Mouse (Mus musculus) neural tube, embryonic 11.5 days (tissue): ENCODE results near the gene Med13l. TPM values are rescaled to one million over a fixed set of nuclear protein-coding genes. Genes with fewer than 3 reads are reported as not detected.

Source experiments
- ATAC-seq: fragments of 200-750 bp; cut with Nextera tagmentation; 2 replicates; pipeline ENCODE4 v1.8.0; 2017; ENCODE audit warnings: moderate number of reproducible peaks, mild to moderate bottlenecking, moderate TSS enrichment, moderate library complexity; ENCODE audit not compliant: insufficient read depth, low FRiP score, low TSS enrichment
- DNase-seq: peaks from one replicate; pipeline ENCODE4 v3.0.0-alpha.2; 2015; ENCODE audit warnings: low spot score
- H3K27ac ChIP-seq: fragments of 300-500 bp; sonication (generic); 2 replicates; pipeline ENCODE4 v1.5.1; 2014; ENCODE audit warnings: low read depth, mild to moderate bottlenecking, low read length
- H3K27me3 ChIP-seq: fragments of 300-500 bp; sonication (generic); 2 replicates; pipeline ENCODE4 v1.6.1; 2014; ENCODE audit warnings: mild to moderate bottlenecking, low read length, mixed read lengths; ENCODE audit not compliant: control insufficient read depth, insufficient read depth
- H3K36me3 ChIP-seq: fragments of 300-500 bp; sonication (generic); 2 replicates; pipeline ENCODE4 v1.6.1; 2014; ENCODE audit warnings: mild to moderate bottlenecking, low read length, moderate library complexity, mixed read lengths; ENCODE audit not compliant: control insufficient read depth, insufficient read depth
- H3K4me1 ChIP-seq: fragments of 300-500 bp; sonication (generic); 2 replicates; pipeline ENCODE4 v1.6.1; 2014; ENCODE audit warnings: low read length, mixed read lengths; ENCODE audit not compliant: control insufficient read depth, insufficient read depth
- H3K4me2 ChIP-seq: fragments of 300-500 bp; sonication (generic); 2 replicates; pipeline ENCODE4 v1.6.1; 2014; ENCODE audit warnings: low read depth, mild to moderate bottlenecking, moderate library complexity
- H3K4me3 ChIP-seq: fragments of 300-500 bp; sonication (generic); 2 replicates; pipeline ENCODE4 v1.5.1; 2014; ENCODE audit warnings: low read depth, low read length
- H3K9ac ChIP-seq: fragments of 300-500 bp; sonication (generic); 2 replicates; pipeline ENCODE4 v1.6.1; 2014; ENCODE audit warnings: mild to moderate bottlenecking, low read length
- H3K9me3 ChIP-seq: fragments of 300-500 bp; sonication (generic); 2 replicates; pipeline ENCODE4 v1.6.1; 2016; ENCODE audit warnings: low read length; ENCODE audit not compliant: control insufficient read depth
- WGBS: fragments of 180-500 bp; shearing (Covaris S2); extraction: QIAGEN DNeasy Blood & Tissue Kit; methylation state at CpG from one replicate; pipeline ENCODE4 v1.1.7; 2014; 5-methylcytosine and 5-hydroxymethylcytosine counted together
- polyA plus RNA-seq: library from polyadenylated mRNA; unstranded; fragments of >200 nt; fragmentation: Nextera tagmentation; extraction: Ambion mirVana; gene quantifications from 2 replicates; pipeline ENCODE4 v1.2.1, GENCODE M21; 2014

Med13l gene
- polyA plus RNA-seq, 1 experiment from 2014 or later: 14.6 TPM

- WGBS: 90% methylated on average over 4 of the region's 4 CpGs
- no peak for ATAC-seq
- H3K4me1 ChIP-seq: peaks cover 6% of the 10 kb centered on the region; the same call in 1 of the 2 replicates
- H3K36me3 ChIP-seq: no peaks in the 10 kb centered on the region
- no peak for DNase-seq
- no peak overlapping the region for H3K9ac ChIP-seq
- no peaks in the 10 kb centered on the region for H3K27me3 ChIP-seq
- H3K4me2 ChIP-seq: no peak overlapping the region
- no peak overlapping the region for H3K4me3 ChIP-seq
- H3K9me3 ChIP-seq: no peaks in the 10 kb centered on the region
- no peak overlapping the region for H3K27ac ChIP-seq
Observed at GRCm38 (mm10) chr5:118686021-118686420, 125.5 kb downstream of the Med13l start.

- Histone ChIP-seq H3K4me3 (no peak overlapping the region), H3K36me3 (no peaks in the 10 kb centered on the region), H3K9ac (no peak overlapping the region), H3K27ac (no peak overlapping the region), H3K4me2 (no peak overlapping the region), H3K4me1 (peaks cover 6% of the 10 kb centered on the region; the same call in 1 of the 2 replicates), H3K9me3 (no peaks in the 10 kb centered on the region), H3K27me3 (no peaks in the 10 kb centered on the region)
- 86% methylated on average over 14 of the region's 15 CpGs for WGBS
- ATAC-seq (no peak), DNase-seq (no peak)
Observed at GRCm38 (mm10) chr5:118688886-118689835, 128.7 kb downstream of the Med13l start.

DNA sequence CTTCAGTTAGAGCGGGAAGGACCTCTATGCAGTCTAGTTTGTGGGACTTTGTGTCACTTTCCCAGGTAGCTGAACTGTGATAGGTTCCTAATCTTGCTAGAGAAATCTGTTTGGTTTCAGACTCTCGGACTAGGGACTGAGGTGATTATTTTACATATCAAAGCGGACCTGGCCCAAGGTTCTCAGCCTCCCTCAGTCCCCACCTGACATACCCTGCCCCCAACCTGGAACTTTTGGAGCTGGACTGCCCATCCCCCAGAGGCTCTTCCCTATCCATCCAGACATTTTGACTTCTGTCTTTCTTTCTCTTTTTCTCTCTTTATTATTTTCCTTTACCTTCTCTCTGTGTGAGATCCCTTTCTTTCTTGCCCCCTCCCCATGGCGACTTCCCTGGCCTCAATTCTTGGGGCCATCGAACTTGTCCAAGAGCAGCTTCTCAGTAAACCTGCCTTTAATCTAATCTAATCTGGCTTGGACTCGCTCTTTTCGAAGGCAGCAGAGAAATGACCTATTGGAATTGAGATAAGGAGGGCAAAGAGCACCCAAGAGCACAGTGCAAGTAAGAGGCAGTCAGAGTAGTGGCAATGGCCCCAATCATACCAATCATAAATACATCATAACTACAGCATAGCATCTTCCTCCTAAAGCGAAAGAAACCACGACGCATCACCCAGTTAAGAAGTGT is 130.7 kb downstream of the Med13l start:
- H3K27me3 ChIP-seq: no peaks in the 10 kb centered on the region
- peaks cover 6% of the 10 kb centered on the region; the same call in 1 of the 2 replicates for H3K4me1 ChIP-seq
- WGBS: 84% methylated on average over 10 of the region's 10 CpGs

DNA sequence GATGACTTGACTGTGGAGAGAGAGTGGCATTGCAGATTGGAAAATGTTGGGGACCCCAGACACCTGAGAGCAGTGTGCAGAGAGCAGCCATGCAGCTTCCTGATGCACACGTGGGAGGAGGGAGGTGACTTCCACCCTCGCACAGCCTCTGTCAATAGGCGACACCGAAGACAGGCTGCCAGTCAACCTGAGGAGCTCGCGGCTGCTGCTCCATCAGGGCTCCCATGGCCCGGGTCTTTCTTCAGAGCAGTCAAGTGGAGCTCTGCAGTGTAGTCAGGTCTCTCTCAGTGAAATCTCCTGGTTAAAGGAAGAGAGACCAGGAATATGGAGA is 131.2 kb downstream of the Med13l start:
- 67% methylated on average over 7 of the region's 7 CpGs for WGBS
- Histone ChIP-seq H3K27me3 (no peaks in the 10 kb centered on the region), H3K4me3 (no peak overlapping the region), H3K36me3 (no peaks in the 10 kb centered on the region), H3K4me2 (no peak overlapping the region), H3K9me3 (no peaks in the 10 kb centered on the region), H3K4me1 (peaks cover 4% of the 10 kb centered on the region), H3K27ac (no peak overlapping the region), H3K9ac (no peak overlapping the region)
- no peak for DNase-seq
- ATAC-seq: no peak

More for the DNA sequence above, 130.7 kb downstream of the Med13l start:
- Histone ChIP-seq H3K4me3 (no peak overlapping the region), H3K9ac (no peak overlapping the region), H3K9me3 (no peaks in the 10 kb centered on the region), H3K4me2 (no peak overlapping the region), H3K36me3 (no peaks in the 10 kb centered on the region), H3K27ac (no peak overlapping the region)
- no peak for DNase-seq
- ATAC-seq: no peak

DNA sequence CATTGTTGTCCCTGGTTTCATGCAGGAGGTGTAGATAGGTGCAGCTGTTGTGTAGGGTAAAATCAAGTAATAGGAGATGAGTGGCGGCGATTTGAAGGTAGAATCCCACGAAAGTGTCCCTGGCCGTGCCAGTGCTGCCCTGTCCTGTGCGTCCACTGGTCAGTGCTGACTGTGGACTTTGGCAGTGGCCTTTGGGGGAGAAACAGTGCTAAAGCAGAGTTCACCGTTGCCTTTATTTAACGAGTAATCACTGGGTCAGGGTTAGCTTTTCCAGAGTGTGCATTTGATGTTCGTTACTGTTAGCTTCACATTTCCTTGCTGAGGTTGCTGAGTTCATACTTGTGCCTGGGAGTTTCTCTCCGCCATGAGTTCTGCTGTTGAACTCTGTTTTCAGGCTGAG is 133.5 kb downstream of the Med13l start:
- no peaks in the 10 kb centered on the region for H3K36me3 ChIP-seq
- ATAC-seq (no peak), DNase-seq (no peak)
- H3K9ac ChIP-seq: no peak overlapping the region
- WGBS: 96% methylated on average over 9 of the region's 9 CpGs
- H3K4me3 ChIP-seq: no peak overlapping the region
- H3K4me1 ChIP-seq: no peaks in the 10 kb centered on the region; the same call in 1 of the 2 replicates
- no peaks in the 10 kb centered on the region for H3K27me3 ChIP-seq
- H3K27ac ChIP-seq: no peak overlapping the region
- no peak overlapping the region for H3K4me2 ChIP-seq
- no peaks in the 10 kb centered on the region for H3K9me3 ChIP-seq

DNA sequence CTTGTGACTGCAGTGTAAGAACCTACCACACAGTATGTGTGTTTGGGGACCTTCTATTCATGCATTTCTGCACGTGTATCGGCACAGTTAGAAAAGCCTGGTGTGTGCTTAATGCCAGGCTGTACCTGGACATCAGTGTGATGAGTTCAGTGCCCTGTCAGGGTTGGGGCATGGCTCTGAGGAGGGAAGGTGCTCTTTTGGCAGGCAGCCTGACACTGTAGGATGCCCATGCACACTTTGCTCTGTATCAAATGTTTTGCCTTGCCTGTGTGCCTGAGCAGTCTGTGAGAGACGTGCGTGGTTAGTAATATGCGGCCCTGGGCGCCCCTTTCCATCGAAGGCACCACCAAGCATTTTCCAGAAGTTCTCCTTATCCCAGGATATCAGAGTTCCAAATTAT is 136.6 kb downstream of the Med13l start:
- ATAC-seq (no peak), DNase-seq (no peak)
- Histone ChIP-seq H3K4me1 (peaks cover 12% of the 10 kb centered on the region), H3K4me2 (no peak overlapping the region), H3K9me3 (no peaks in the 10 kb centered on the region), H3K27ac (no peak overlapping the region), H3K36me3 (no peaks in the 10 kb centered on the region), H3K4me3 (no peak overlapping the region), H3K9ac (no peak overlapping the region), H3K27me3 (no peaks in the 10 kb centered on the region)
- WGBS: 86% methylated on average over 7 of the region's 7 CpGs

DNA sequence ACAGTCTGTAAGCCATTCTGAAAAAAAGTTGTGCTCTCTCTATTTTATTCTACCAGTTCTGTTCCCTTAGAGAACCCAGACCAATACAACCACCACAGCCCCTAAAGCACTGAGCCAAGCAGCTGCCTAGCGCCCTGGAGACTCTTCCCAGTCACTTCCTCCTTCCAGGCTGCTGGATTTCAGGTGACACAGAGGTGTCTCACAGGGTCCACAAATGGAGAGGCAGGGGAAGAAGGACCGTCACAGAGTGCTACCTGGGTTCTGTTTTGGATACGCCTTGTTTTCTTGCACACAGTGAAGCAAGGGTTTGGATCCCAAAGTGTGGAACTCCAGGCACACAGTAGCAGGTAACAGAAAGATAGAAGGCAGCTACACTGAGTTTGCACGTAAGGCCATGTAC is 140.5 kb downstream of the Med13l start:
- no peak overlapping the region for H3K4me3 ChIP-seq
- WGBS: 89% methylated on average over 4 of the region's 4 CpGs
- no peaks in the 10 kb centered on the region for H3K27me3 ChIP-seq
- no peak overlapping the region for H3K4me2 ChIP-seq
- H3K9me3 ChIP-seq: no peaks in the 10 kb centered on the region
- no peaks in the 10 kb centered on the region for H3K36me3 ChIP-seq
- ATAC-seq (no peak), DNase-seq (no peak)
- H3K27ac ChIP-seq: no peak overlapping the region
- no peak overlapping the region for H3K9ac ChIP-seq
- peaks cover 13% of the 10 kb centered on the region for H3K4me1 ChIP-seq

- WGBS: 30% methylated on average over 9 of the region's 9 CpGs
Observed at GRCm38 (mm10) chr5:118702674-118703073, 142.2 kb downstream of the Med13l start.

More at GRCm38 (mm10) chr5:118702674-118703073, 142.2 kb downstream of the Med13l start:
- Histone ChIP-seq H3K4me2 (no peak overlapping the region), H3K27ac (no peak overlapping the region), H3K9me3 (no peaks in the 10 kb centered on the region), H3K36me3 (no peaks in the 10 kb centered on the region), H3K4me3 (no peak overlapping the region), H3K27me3 (no peaks in the 10 kb centered on the region), H3K9ac (no peak overlapping the region), H3K4me1 (peaks cover 16% of the 10 kb centered on the region)
- no peak for ATAC-seq
- no peak for DNase-seq
